Comparison of ENCODE assay signal across 21 mouse cellular contexts in the genomic region with DNA sequence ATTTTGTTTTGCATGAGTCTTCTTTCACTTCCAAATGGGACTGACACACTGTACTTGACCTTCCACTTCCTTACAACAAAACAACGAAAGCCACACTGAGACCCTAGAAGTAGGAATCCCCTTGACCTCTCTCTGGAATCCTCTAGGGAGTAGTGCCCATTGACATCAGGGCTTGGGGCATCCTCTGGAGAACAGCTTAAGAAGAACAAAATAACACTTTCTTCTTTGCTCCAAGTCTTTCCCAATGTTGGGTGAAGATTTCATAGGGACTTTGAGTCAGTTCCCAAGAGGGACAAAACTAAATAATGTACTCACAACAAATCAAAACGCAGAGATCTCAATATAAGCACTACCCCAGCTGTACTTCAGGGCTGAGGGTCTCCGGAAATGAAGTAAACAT.
"Had no signal": no experiment of that assay in that cellular context is flagged by ENCODE, and none has a peak within 500 bp of the region (broad histone marks: within the 10 kb centered on the region; RNA-seq: fewer than 3 reads in every experiment).

No protein-coding gene starts in this region.

- DNase-seq: forebrain, postnatal 0 days; gastrocnemius, postnatal 14 days; gastrocnemius, postnatal 36 days; heart, adult 18-20 months; heart, postnatal 10 days; kidney, adult 18-20 months; kidney, adult 8-10 months; kidney, postnatal 10 days; kidney, postnatal 25 days; kidney, postnatal 4 days had no signal

- H3K4me1 ChIP-seq: limb, embryonic 10.5 days; limb, embryonic 12.5 days had no signal

- H3K36me3 ChIP-seq: intestine, embryonic 15.5 days had no signal

- ATAC-seq: forebrain, postnatal 0 days; hindbrain, embryonic 16.5 days; inflammation-experienced regulatory T-cells, adult 6 months; intestine, embryonic 15.5 days; intestine, postnatal 0 days had no signal

- H3K9ac ChIP-seq: forebrain, postnatal 0 days; heart, embryonic 12.5 days; hindbrain, embryonic 14.5 days; intestine, embryonic 15.5 days; limb, embryonic 12.5 days had no signal

- H3K27me3 ChIP-seq: heart, embryonic 12.5 days; intestine, embryonic 15.5 days; limb, embryonic 12.5 days had no signal

- H3K4me3 ChIP-seq: heart, embryonic 10.5 days; heart, embryonic 12.5 days; intestine, embryonic 15.5 days; layer of hippocampus, adult 2 months; left cerebral cortex, adult 2 months; limb, embryonic 10.5 days; limb, embryonic 12.5 days had no signal

- H3K27ac ChIP-seq: heart, embryonic 10.5 days; hindbrain, embryonic 14.5 days; intestine, embryonic 15.5 days; layer of hippocampus, adult 2 months; left cerebral cortex, adult 2 months; limb, embryonic 10.5 days; limb, embryonic 12.5 days had no signal

- H3K9me3 ChIP-seq: heart, embryonic 10.5 days; heart, embryonic 12.5 days; intestine, embryonic 15.5 days; limb, embryonic 10.5 days; limb, embryonic 12.5 days had no signal

- H3K4me2 ChIP-seq: heart, embryonic 12.5 days; hindbrain, embryonic 14.5 days; intestine, embryonic 15.5 days; limb, embryonic 12.5 days had no signal
